Mouse (Mus musculus) heart, embryonic 15.5 days (tissue): ENCODE measurements around the gene Tmx1. TPM values are rescaled to one million over a fixed set of nuclear protein-coding genes. Genes with fewer than 3 reads are reported as not detected.

Source experiments
- ATAC-seq: fragments of 200-750 bp; cut with Nextera tagmentation; replicated peaks from 2 replicates; pipeline ENCODE4 v1.8.0; 2017; ENCODE audit warnings: low read depth, moderate TSS enrichment; ENCODE audit not compliant: insufficient number of reproducible peaks, insufficient read depth, low FRiP score
- H3K27ac ChIP-seq: fragments of 300-500 bp; sonication (generic); 2 replicates; pipeline ENCODE4 v1.5.1; 2015; ENCODE audit warnings: mild to moderate bottlenecking, inconsistent platforms
- H3K27me3 ChIP-seq: fragments of 300-500 bp; sonication (generic); 2 replicates; pipeline ENCODE4 v1.6.1; 2015; ENCODE audit warnings: inconsistent platforms
- H3K36me3 ChIP-seq: fragments of 300-500 bp; sonication (generic); 2 replicates; pipeline ENCODE4 v1.6.1; 2015; ENCODE audit warnings: mild to moderate bottlenecking, inconsistent platforms
- H3K4me1 ChIP-seq: fragments of 300-500 bp; sonication (generic); replicated peaks from 2 replicates; pipeline ENCODE4 v1.6.1; 2015; ENCODE audit warnings: inconsistent platforms
- H3K4me2 ChIP-seq: fragments of 300-500 bp; sonication (generic); 2 replicates; pipeline ENCODE4 v1.6.1; 2015; ENCODE audit warnings: inconsistent platforms, mild to moderate bottlenecking, moderate library complexity
- H3K4me3 ChIP-seq: fragments of 300-500 bp; sonication (generic); 2 replicates; pipeline ENCODE4 v1.5.1; 2015; ENCODE audit warnings: mild to moderate bottlenecking, inconsistent platforms
- H3K9ac ChIP-seq: fragments of 300-500 bp; sonication (generic); 2 replicates; pipeline ENCODE4 v1.6.1; 2015; ENCODE audit warnings: mild to moderate bottlenecking, inconsistent platforms
- H3K9me3 ChIP-seq: fragments of 300-500 bp; sonication (generic); replicated peaks from 2 replicates; pipeline ENCODE4 v1.6.1; 2016; ENCODE audit warnings: inconsistent platforms
- WGBS: fragments of 180-500 bp; shearing (Covaris S2); methylation state at CpG from one replicate; pipeline ENCODE4 v1.1.7; 2015; ENCODE audit warnings: mixed read lengths; 5-methylcytosine and 5-hydroxymethylcytosine counted together
- polyA plus RNA-seq: library from polyadenylated mRNA; unstranded; fragments of >200 nt; fragmentation: Nextera tagmentation; extraction: Ambion mirVana; gene quantifications from 2 replicates; pipeline ENCODE4 v1.2.1, GENCODE M21; 2015

The Tmx1 gene
- polyA plus RNA-seq, 1 experiment from 2014 or later: 71.4 TPM

GRCm38 (mm10) chr12:70492441-70492840 lies 39.5 kb downstream of the Tmx1 start:
- Histone ChIP-seq H3K4me2 (no peak overlapping the region), H3K4me1 (peaks cover 4% of the 10 kb centered on the region), H3K4me3 (no peak overlapping the region), H3K27me3 (no peaks in the 10 kb centered on the region), H3K36me3 (no peaks in the 10 kb centered on the region), H3K27ac (no peak overlapping the region), H3K9me3 (no peaks in the 10 kb centered on the region), H3K9ac (no peak overlapping the region)
- WGBS: 87% methylated on average over 10 of the region's 10 CpGs
- ATAC-seq: no peak

DNA sequence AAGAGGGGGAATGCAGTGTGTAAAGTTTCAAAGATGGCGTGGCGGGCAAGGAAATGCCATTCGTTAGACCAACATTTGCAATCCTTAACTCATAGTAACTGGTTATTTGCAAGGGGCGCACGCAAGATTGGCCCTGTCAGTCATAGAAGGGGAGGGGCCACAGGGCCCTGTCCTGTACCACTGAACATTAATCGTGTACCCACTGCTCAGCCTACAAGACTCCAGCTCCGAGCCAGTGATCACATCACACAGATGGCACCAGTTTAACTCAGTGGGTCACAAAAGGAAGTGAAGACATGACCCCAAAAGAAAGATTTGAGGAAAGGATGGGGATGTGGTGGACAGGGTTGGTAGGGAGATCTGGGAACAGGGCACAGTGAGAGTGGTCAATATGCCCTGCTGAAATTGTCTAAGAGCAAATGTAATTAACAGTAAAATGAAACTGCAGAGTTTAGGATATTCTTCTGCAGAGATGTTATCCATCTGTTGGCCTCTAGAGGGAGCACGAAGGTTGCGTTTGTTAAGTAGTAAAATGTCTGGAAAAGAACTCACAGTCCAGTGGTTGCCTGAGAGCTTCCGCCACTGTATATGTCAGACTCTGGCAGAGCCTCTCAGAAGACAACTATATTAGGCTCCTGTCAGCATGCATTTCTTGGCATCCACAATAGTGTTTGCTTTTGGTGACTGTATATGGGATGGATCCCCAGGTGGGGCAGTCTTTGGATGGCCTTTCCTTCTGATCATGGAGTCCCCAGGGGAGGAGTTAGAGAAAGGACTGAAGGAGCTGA lies 41.8 kb downstream of the Tmx1 start:
- WGBS: 55% methylated on average over 10 of the region's 10 CpGs
- Histone ChIP-seq H3K9me3 (no peaks in the 10 kb centered on the region), H3K4me2 (no peak overlapping the region), H3K27ac (no peak overlapping the region), H3K27me3 (no peaks in the 10 kb centered on the region), H3K4me3 (no peak overlapping the region), H3K36me3 (no peaks in the 10 kb centered on the region), H3K4me1 (peaks cover 4% of the 10 kb centered on the region), H3K9ac (no peak overlapping the region)
- no peak for ATAC-seq

DNA sequence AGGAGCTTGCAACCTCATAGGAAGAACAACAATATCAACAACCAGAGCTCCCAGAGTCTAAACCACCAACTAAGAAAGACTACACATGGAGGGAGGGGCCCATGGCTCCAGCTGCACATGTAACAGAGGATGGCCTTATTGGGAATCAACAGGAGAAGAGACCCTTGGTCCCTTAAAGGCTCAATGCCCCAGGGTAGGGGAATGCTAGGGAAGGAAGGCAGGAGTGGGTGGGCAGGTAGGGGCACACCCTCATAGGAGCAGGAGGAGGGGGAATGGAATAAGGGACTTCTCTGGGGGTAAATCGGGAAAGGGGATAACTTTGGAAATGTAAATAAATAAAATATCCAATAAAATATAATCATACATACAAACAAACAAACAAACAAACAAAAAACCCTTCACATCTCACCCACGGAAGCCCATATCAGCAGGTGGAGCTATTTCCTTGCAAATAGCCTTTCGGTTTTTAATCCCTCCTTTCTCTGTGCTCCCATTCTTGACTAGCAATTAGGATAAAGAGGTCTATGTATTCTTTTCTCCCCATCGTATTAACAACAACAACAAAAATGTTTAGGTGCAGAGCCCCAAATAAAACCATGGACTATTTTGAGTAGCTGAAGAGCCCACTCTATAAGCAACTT lies 42.5 kb downstream of the Tmx1 start:
- no peak for ATAC-seq
- Histone ChIP-seq H3K4me3 (no peak overlapping the region), H3K27ac (no peak overlapping the region)

DNA sequence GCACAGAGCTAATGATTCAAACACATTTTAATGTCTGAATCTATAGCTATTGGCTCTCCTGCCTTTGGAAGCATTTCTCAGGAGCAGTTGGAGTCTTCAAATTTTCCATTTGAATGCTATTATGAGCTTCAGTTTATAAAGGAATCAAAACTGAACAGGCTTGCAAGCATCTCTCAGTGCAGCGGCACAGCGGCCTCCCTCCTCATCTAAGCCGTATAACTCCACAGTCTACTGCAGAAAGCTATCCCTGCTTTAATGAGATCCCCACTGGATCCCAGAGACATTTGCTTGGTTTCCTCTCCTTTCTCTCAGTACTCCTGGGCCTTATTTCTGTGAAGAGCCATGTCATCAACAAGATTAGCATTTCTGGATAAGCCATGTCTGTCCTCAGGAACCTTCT lies 45.2 kb downstream of the Tmx1 start:
- no peak overlapping the region for H3K27ac ChIP-seq
- H3K4me1 ChIP-seq: peaks cover 4% of the 10 kb centered on the region
- no peak for ATAC-seq
- no peaks in the 10 kb centered on the region for H3K27me3 ChIP-seq
- H3K4me3 ChIP-seq: no peak overlapping the region
- no peaks in the 10 kb centered on the region for H3K9me3 ChIP-seq
- WGBS: 88% methylated on average over 3 of the region's 3 CpGs
- H3K9ac ChIP-seq: no peak overlapping the region
- H3K36me3 ChIP-seq: no peaks in the 10 kb centered on the region
- H3K4me2 ChIP-seq: no peak overlapping the region

More for the DNA sequence above, 42.5 kb downstream of the Tmx1 start:
- Histone ChIP-seq H3K9ac (no peak overlapping the region), H3K4me1 (peaks cover 4% of the 10 kb centered on the region), H3K9me3 (no peaks in the 10 kb centered on the region), H3K27me3 (no peaks in the 10 kb centered on the region), H3K4me2 (no peak overlapping the region), H3K36me3 (no peaks in the 10 kb centered on the region)
- WGBS: 50% methylated on average over 4 of the region's 4 CpGs

- no peak overlapping the region for H3K4me3 ChIP-seq
- H3K9ac ChIP-seq: no peak overlapping the region
- no peaks in the 10 kb centered on the region for H3K27me3 ChIP-seq
- H3K4me1 ChIP-seq: 0 out of 2 replicates have a peak, but pooled peaks cover 2% of the 10 kb centered on the region
- H3K36me3 ChIP-seq: no peaks in the 10 kb centered on the region
- H3K9me3 ChIP-seq: no peaks in the 10 kb centered on the region
- no peak overlapping the region for H3K27ac ChIP-seq
- H3K4me2 ChIP-seq: no peak overlapping the region
- 65% methylated on average over 5 of the region's 5 CpGs for WGBS
- no peak for ATAC-seq
Observed at GRCm38 (mm10) chr12:70505971-70506370, 53.1 kb downstream of the Tmx1 start.

GRCm38 (mm10) chr12:70512023-70512422 lies 59.1 kb downstream of the Tmx1 start:
- Histone ChIP-seq H3K27me3 (no peaks in the 10 kb centered on the region), H3K4me3 (no peak overlapping the region), H3K27ac (no peak overlapping the region), H3K4me2 (no peak overlapping the region), H3K4me1 (no peaks in the 10 kb centered on the region), H3K9ac (no peak overlapping the region), H3K36me3 (no peaks in the 10 kb centered on the region), H3K9me3 (no peaks in the 10 kb centered on the region)
- ATAC-seq: no peak
- WGBS: 65% methylated on average over 5 of the region's 5 CpGs

GRCm38 (mm10) chr12:70512431-70512830 lies 59.5 kb downstream of the Tmx1 start:
- Histone ChIP-seq H3K9me3 (no peaks in the 10 kb centered on the region), H3K36me3 (no peaks in the 10 kb centered on the region), H3K4me1 (no peaks in the 10 kb centered on the region), H3K27me3 (no peaks in the 10 kb centered on the region), H3K27ac (no peak overlapping the region), H3K9ac (no peak overlapping the region), H3K4me3 (no peak overlapping the region), H3K4me2 (no peak overlapping the region)
- 85% methylated on average over 2 of the region's 2 CpGs for whole genome bisulfite sequencing
- no peak for ATAC-seq

Other genes with a start within 250 kb of the Tmx1 start
- gene Pygl, start 221.6 kb upstream of the Tmx1 start, polyA plus RNA-seq: 43.7 and 45.2 TPM in 2 replicates
- 0.25 and 0.41 TPM in 2 replicates for gene Trim9, start 105.5 kb upstream of the Tmx1 start, polyA plus RNA-seq